Mouse (Mus musculus): ENCODE measurements around the gene Slc22a17. TPM values are rescaled to one million over a fixed set of nuclear protein-coding genes. Genes with fewer than 3 reads are reported as not detected.

Slc22a17 gene
- total and polyA plus RNA-seq, 2 experiments from 2014 or later: 22.7 to 46.8 TPM

- no peaks in the 10 kb centered on the region for H3K9me3 ChIP-seq (replicated peaks; ENCODE audit: control insufficient read depth, low read length)
- no peak overlapping the region for H3K9ac ChIP-seq (replicated peaks; ENCODE audit: low read depth, low read length)
- no peaks in the 10 kb centered on the region for H3K27me3 ChIP-seq (ENCODE audit: control insufficient read depth, insufficient read depth, low read length)
- H3K4me3 ChIP-seq (ENCODE audit: low read depth, low read length): no peak overlapping the region
- H3K27ac ChIP-seq (ENCODE audit: low read depth): no peak overlapping the region
- H3K4me1 ChIP-seq (ENCODE audit: control insufficient read depth, insufficient read depth): no peaks in the 10 kb centered on the region
- no peak overlapping the region for H3K4me2 ChIP-seq (ENCODE audit: low read depth, low read length)
- no peak for DNase-seq (ENCODE audit: low spot score)
- 85% methylated on average over 9 of the region's 9 CpGs for WGBS
- TF ChIP-seq EP300 (IDR thresholded peaks at IDR 0.05; ENCODE audit: low read depth) (no peak), CTCF (IDR thresholded peaks at IDR 0.05; ENCODE audit: low read depth) (no peak)
- ATAC-seq (ENCODE audit: insufficient read depth, low read depth): no peak
- peaks cover 25% of the 10 kb centered on the region for H3K36me3 ChIP-seq (replicated peaks; ENCODE audit: control insufficient read depth, insufficient read depth, low read length)
These were observed 55.0 kb downstream of the Slc22a17 start for GRCm38 (mm10) chr14:54857891-54858290.

- H3K4me1 ChIP-seq (ENCODE audit: control insufficient read depth, insufficient read depth): no peaks in the 10 kb centered on the region
- no peak for TF ChIP-seq EP300 (IDR thresholded peaks at IDR 0.05; ENCODE audit: low read depth)
- no peak for TF ChIP-seq CTCF (IDR thresholded peaks at IDR 0.05; ENCODE audit: low read depth)
- peaks cover 25% of the 10 kb centered on the region for H3K36me3 ChIP-seq (replicated peaks; ENCODE audit: control insufficient read depth, insufficient read depth, low read length)
- no peak for ATAC-seq (ENCODE audit: insufficient read depth, low read depth)
- 78% methylated on average over 7 of the region's 7 CpGs for WGBS
- no peak for DNase-seq (ENCODE audit: low spot score)
- no peaks in the 10 kb centered on the region for H3K9me3 ChIP-seq (replicated peaks; ENCODE audit: control insufficient read depth, low read length)
- no peak overlapping the region for H3K9ac ChIP-seq (replicated peaks; ENCODE audit: low read depth, low read length)
- H3K4me2 ChIP-seq (ENCODE audit: low read depth, low read length): no peak overlapping the region
- no peak overlapping the region for H3K4me3 ChIP-seq (ENCODE audit: low read depth, low read length)
- no peaks in the 10 kb centered on the region for H3K27me3 ChIP-seq (ENCODE audit: control insufficient read depth, insufficient read depth, low read length)
- H3K27ac ChIP-seq (ENCODE audit: low read depth): no peak overlapping the region
These were observed 56.2 kb downstream of the Slc22a17 start for GRCm38 (mm10) chr14:54856703-54857102.

MicroRNAs within 50 kb of the gene (microRNA counts, 519-probe panel; counts per million panel counts)
- microRNA mmu-miR-208a: 10,190 counts per million, percentile 99 among the panel's probes with 10 or more counts

Small RNA genes within 50 kb of the gene (microRNA-seq; reads per million reads assigned to microRNA genes)
- gene Mir208a: 16,327 reads per million, percentile 96 among the genes with 10 or more reads in this experiment

Other genes starting within 250 kb of the Slc22a17 start
- gene 1700123O20Rik, start 226.9 kb downstream of the Slc22a17 start, total RNA-seq (2014; rRNA removed; ENCODE audit: low replicate concordance): 15.4 and 27.8 TPM in 2 replicates
- gene 1700123O20Rik, start 226.9 kb downstream of the Slc22a17 start, polyA plus RNA-seq (2015; fragmentation: Nextera tagmentation; extraction: Ambion mirVana): 39.1 and 40.8 TPM in 2 replicates
- 54.8 and 69.7 TPM in 2 replicates for gene Acin1, start 226.2 kb downstream of the Slc22a17 start, total RNA-seq (2014; rRNA removed; ENCODE audit: low replicate concordance)
- 56.0 and 57.5 TPM in 2 replicates for gene Acin1, start 226.2 kb downstream of the Slc22a17 start, polyA plus RNA-seq (2015; fragmentation: Nextera tagmentation; extraction: Ambion mirVana)
- not detected in 2 replicates for gene Gm29776, start 214.3 kb downstream of the Slc22a17 start, total RNA-seq (2014; rRNA removed; ENCODE audit: low replicate concordance)
- gene Gm29776, start 214.3 kb downstream of the Slc22a17 start, polyA plus RNA-seq (2015; fragmentation: Nextera tagmentation; extraction: Ambion mirVana): 0.10 and 0.11 TPM in 2 replicates
- not detected in 2 replicates for gene Cebpe, start 201.0 kb downstream of the Slc22a17 start, total RNA-seq (2014; rRNA removed; ENCODE audit: low replicate concordance)
- not detected in 2 replicates for gene Cebpe, start 201.0 kb downstream of the Slc22a17 start, polyA plus RNA-seq (2015; fragmentation: Nextera tagmentation; extraction: Ambion mirVana)
- 3.1 and 3.2 TPM in 2 replicates for gene Slc7a8, start 131.2 kb downstream of the Slc22a17 start, total RNA-seq (2014; rRNA removed; ENCODE audit: low replicate concordance)
- gene Slc7a8, start 131.2 kb downstream of the Slc22a17 start, polyA plus RNA-seq (2015; fragmentation: Nextera tagmentation; extraction: Ambion mirVana): 1.2 and 1.3 TPM in 2 replicates
- gene Rnf212b, start 99.0 kb downstream of the Slc22a17 start, total RNA-seq (2014; rRNA removed; ENCODE audit: low replicate concordance): not detected in 2 replicates
- gene Rnf212b, start 99.0 kb downstream of the Slc22a17 start, polyA plus RNA-seq (2015; fragmentation: Nextera tagmentation; extraction: Ambion mirVana): 0.15 TPM in 1 of 2 replicates, not detected in the other
- gene Homez, start 42.2 kb downstream of the Slc22a17 start, total RNA-seq (2014; rRNA removed; ENCODE audit: low replicate concordance): 4.5 and 5.1 TPM in 2 replicates
- gene Homez, start 42.2 kb downstream of the Slc22a17 start, polyA plus RNA-seq (2015; fragmentation: Nextera tagmentation; extraction: Ambion mirVana): 4.3 and 5.4 TPM in 2 replicates
- 0.08 and 1.3 TPM in 2 replicates for gene Ppp1r3e, start 35.6 kb downstream of the Slc22a17 start, total RNA-seq (2014; rRNA removed; ENCODE audit: low replicate concordance)
- 0.79 and 1.3 TPM in 2 replicates for gene Ppp1r3e, start 35.6 kb downstream of the Slc22a17 start, polyA plus RNA-seq (2015; fragmentation: Nextera tagmentation; extraction: Ambion mirVana)
- 20.6 and 31.1 TPM in 2 replicates for gene Bcl2l2, start 29.8 kb downstream of the Slc22a17 start, total RNA-seq (2014; rRNA removed; ENCODE audit: low replicate concordance)
- gene Bcl2l2, start 29.8 kb downstream of the Slc22a17 start, polyA plus RNA-seq (2015; fragmentation: Nextera tagmentation; extraction: Ambion mirVana): 2.9 and 3.3 TPM in 2 replicates
- gene Gm20521, start 29.7 kb downstream of the Slc22a17 start, total RNA-seq (2014; rRNA removed; ENCODE audit: low replicate concordance): not detected in 2 replicates
- 0.18 TPM in 1 of 2 replicates, not detected in the other for gene Gm20521, start 29.7 kb downstream of the Slc22a17 start, polyA plus RNA-seq (2015; fragmentation: Nextera tagmentation; extraction: Ambion mirVana)
- 27.6 and 44.5 TPM in 2 replicates for gene Pabpn1, start 20.6 kb downstream of the Slc22a17 start, total RNA-seq (2014; rRNA removed; ENCODE audit: low replicate concordance)
- gene Pabpn1, start 20.6 kb downstream of the Slc22a17 start, polyA plus RNA-seq (2015; fragmentation: Nextera tagmentation; extraction: Ambion mirVana): 35.0 and 36.2 TPM in 2 replicates
- gene Efs, start 13.0 kb upstream of the Slc22a17 start, total RNA-seq (2014; rRNA removed; ENCODE audit: low replicate concordance): 12.5 and 22.2 TPM in 2 replicates
- gene Efs, start 13.0 kb upstream of the Slc22a17 start, polyA plus RNA-seq (2015; fragmentation: Nextera tagmentation; extraction: Ambion mirVana): 3.9 and 4.1 TPM in 2 replicates
- gene Il25, start 19.6 kb upstream of the Slc22a17 start, total RNA-seq (2014; rRNA removed; ENCODE audit: low replicate concordance): not detected in 2 replicates
- gene Il25, start 19.6 kb upstream of the Slc22a17 start, polyA plus RNA-seq (2015; fragmentation: Nextera tagmentation; extraction: Ambion mirVana): 0.11 TPM in 1 of 2 replicates, not detected in the other
- gene Cmtm5, start 23.1 kb upstream of the Slc22a17 start, total RNA-seq (2014; rRNA removed; ENCODE audit: low replicate concordance): 3.1 and 8.1 TPM in 2 replicates
- 0.34 and 0.85 TPM in 2 replicates for gene Cmtm5, start 23.1 kb upstream of the Slc22a17 start, polyA plus RNA-seq (2015; fragmentation: Nextera tagmentation; extraction: Ambion mirVana)
- 3,860 and 3,976 TPM in 2 replicates for gene Myh6, start 53.8 kb upstream of the Slc22a17 start, total RNA-seq (2014; rRNA removed; ENCODE audit: low replicate concordance)
- 8,242 and 9,737 TPM in 2 replicates for gene Myh6, start 53.8 kb upstream of the Slc22a17 start, polyA plus RNA-seq (2015; fragmentation: Nextera tagmentation; extraction: Ambion mirVana)
- not detected in 2 replicates for gene Gm17428, start 63.8 kb upstream of the Slc22a17 start, total RNA-seq (2014; rRNA removed; ENCODE audit: low replicate concordance)
- not detected in 2 replicates for gene Gm17428, start 63.8 kb upstream of the Slc22a17 start, polyA plus RNA-seq (2015; fragmentation: Nextera tagmentation; extraction: Ambion mirVana)
- gene Myh7, start 81.5 kb upstream of the Slc22a17 start, total RNA-seq (2014; rRNA removed; ENCODE audit: low replicate concordance): 4,273 and 4,731 TPM in 2 replicates
- gene Myh7, start 81.5 kb upstream of the Slc22a17 start, polyA plus RNA-seq (2015; fragmentation: Nextera tagmentation; extraction: Ambion mirVana): 1,026 and 1,537 TPM in 2 replicates
- 20.2 and 50.1 TPM in 2 replicates for gene Ngdn, start 102.3 kb upstream of the Slc22a17 start, total RNA-seq (2014; rRNA removed; ENCODE audit: low replicate concordance)
- gene Ngdn, start 102.3 kb upstream of the Slc22a17 start, polyA plus RNA-seq (2015; fragmentation: Nextera tagmentation; extraction: Ambion mirVana): 50.0 and 50.9 TPM in 2 replicates
- gene Zfhx2, start 179.2 kb upstream of the Slc22a17 start, total RNA-seq (2014; rRNA removed; ENCODE audit: low replicate concordance): 1.8 and 1.9 TPM in 2 replicates
- gene Zfhx2, start 179.2 kb upstream of the Slc22a17 start, polyA plus RNA-seq (2015; fragmentation: Nextera tagmentation; extraction: Ambion mirVana): 1.1 and 1.2 TPM in 2 replicates
- gene Thtpa, start 181.7 kb upstream of the Slc22a17 start, total RNA-seq (2014; rRNA removed; ENCODE audit: low replicate concordance): 12.2 and 17.7 TPM in 2 replicates
- gene Thtpa, start 181.7 kb upstream of the Slc22a17 start, polyA plus RNA-seq (2015; fragmentation: Nextera tagmentation; extraction: Ambion mirVana): 13.3 and 13.4 TPM in 2 replicates
- 0.93 and 3.9 TPM in 2 replicates for gene Ap1g2, start 193.5 kb upstream of the Slc22a17 start, total RNA-seq (2014; rRNA removed; ENCODE audit: low replicate concordance)
- gene Ap1g2, start 193.5 kb upstream of the Slc22a17 start, polyA plus RNA-seq (2015; fragmentation: Nextera tagmentation; extraction: Ambion mirVana): 5.6 and 5.7 TPM in 2 replicates
- gene Jph4, start 203.8 kb upstream of the Slc22a17 start, total RNA-seq (2014; rRNA removed; ENCODE audit: low replicate concordance): 0.15 and 0.38 TPM in 2 replicates
- gene Jph4, start 203.8 kb upstream of the Slc22a17 start, polyA plus RNA-seq (2015; fragmentation: Nextera tagmentation; extraction: Ambion mirVana): 0.03 and 0.10 TPM in 2 replicates